Mouse (Mus musculus): ENCODE measurements around the gene Ptms. TPM values are rescaled to one million over a fixed set of nuclear protein-coding genes. Genes with fewer than 3 reads are reported as not detected.

The Ptms gene
- polyA plus RNA-seq, 1 experiment from 2014 or later = 261 TPM

DNA sequence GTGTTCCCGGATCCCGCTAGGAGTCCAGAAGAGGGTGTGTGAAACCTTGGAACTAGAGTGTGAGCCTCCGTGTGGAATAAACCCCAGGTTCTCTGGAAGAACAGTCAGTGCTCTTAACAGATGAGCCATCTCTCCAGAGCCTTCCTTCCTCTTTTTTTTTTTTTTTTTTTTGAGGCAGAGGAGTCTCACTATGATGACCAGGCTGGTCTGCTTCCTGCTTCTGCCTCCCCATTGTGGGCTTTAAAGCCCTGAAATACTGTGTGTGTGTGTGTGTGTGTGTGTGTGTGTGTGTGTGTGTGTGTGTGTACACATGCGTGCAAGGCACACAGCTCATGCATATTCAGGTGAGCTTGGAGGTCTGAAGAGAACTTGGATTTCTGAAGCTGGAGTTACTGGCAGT, 1.6 kb upstream of the Ptms start:
- DNase-seq (ENCODE audit: low spot score) = no peak
- H3K4me3 ChIP-seq = no peak overlapping the region
- H3K36me3 ChIP-seq = no peaks in the 10 kb centered on the region
- peaks cover 52% of the 10 kb centered on the region for H3K4me1 ChIP-seq
- 79% methylated on average over 4 of the region's 4 CpGs for WGBS
- no peaks in the 10 kb centered on the region for H3K27me3 ChIP-seq (ENCODE audit: low read depth, poor library complexity, severe bottlenecking)
- H3K9me3 ChIP-seq (replicated peaks) = no peaks in the 10 kb centered on the region
- H3K27ac ChIP-seq (replicated peaks) = peak overlapping the region; percentile 99

DNA sequence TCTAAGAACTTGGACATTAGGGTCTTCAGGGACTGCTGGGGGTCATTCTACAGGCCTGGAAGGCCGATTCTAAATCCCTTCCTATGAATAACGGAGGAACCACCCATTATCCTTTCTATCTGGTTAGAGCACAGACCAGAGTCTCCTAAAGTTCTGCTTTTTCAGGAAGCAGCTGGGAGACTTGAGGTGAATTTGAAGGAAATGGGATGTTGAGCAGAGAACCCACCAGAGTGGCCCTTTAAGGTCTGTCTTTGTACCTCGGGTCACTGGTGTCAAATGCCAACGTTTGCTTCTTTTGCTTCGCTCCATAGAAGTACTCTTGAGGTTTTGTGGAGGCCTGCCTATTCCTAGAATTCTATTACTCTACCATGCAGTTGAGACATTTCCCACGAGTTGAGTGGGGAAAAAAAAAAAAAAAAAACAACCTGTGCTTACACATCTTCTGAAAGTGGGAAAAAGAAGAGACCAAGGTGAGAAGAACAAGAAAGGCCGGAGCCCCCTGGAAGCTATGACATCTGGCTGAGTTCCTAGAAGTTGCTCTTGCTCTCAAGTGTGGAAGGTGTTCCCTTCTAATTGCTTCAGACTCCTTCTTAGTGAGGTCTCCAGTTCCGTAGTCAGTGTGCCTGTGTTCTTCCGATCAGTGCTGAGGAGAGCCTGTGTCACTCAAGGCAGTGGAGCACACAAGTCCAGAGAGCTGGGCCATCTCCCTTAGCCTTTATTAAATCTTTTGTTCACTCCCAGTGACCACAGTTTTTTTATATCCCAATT, 599 bp upstream of the Ptms start:
- no peaks in the 10 kb centered on the region for H3K36me3 ChIP-seq
- peaks cover 62% of the 10 kb centered on the region for H3K4me1 ChIP-seq
- H3K27me3 ChIP-seq (ENCODE audit: low read depth, poor library complexity, severe bottlenecking) = no peaks in the 10 kb centered on the region
- peak overlapping the region; percentile 90 for H3K4me3 ChIP-seq
- DNase-seq (ENCODE audit: low spot score) = no peak
- 25% methylated on average over 9 of the region's 9 CpGs for WGBS
- peak overlapping the region; percentile 99 for H3K27ac ChIP-seq (replicated peaks)
- no peaks in the 10 kb centered on the region for H3K9me3 ChIP-seq (replicated peaks)

DNA sequence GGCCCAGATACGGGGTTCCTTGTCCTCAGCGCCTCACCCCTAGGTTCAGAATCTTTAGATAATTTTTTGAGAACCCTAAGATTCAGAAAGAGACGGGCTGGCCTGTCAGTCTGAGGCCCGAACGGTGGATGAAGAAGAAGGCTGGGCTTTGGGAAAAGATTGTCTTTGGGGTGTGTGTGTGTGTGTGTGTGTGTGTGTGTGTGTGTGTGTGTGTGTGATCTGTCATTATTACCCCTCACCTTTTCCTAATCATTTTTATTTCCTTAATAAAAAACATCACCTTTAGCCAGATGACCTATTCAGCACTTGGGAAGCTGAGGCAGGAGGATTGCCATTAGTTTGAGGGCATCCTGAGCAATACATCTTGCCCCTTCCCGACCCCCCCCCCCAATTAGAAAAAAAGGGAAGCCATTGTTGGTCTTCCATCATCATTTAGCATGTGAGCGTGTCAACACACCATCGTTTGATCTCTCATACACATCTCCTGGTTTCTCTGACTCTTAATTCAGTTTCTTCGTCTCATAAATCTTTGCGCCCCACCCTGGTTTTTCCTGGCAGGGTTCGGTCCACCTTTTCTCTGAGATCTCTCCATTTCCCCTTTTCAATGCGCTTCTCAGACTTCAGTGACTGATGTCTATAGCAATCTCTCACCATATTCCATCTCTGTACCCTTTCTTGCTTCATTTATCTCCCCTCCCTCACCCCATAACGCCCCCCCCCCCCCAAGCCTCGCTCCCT, 844 bp downstream of the Ptms start:
- DNase-seq (ENCODE audit: low spot score) = peak; percentile 30
- H3K4me1 ChIP-seq = peaks cover 72% of the 10 kb centered on the region

DNA sequence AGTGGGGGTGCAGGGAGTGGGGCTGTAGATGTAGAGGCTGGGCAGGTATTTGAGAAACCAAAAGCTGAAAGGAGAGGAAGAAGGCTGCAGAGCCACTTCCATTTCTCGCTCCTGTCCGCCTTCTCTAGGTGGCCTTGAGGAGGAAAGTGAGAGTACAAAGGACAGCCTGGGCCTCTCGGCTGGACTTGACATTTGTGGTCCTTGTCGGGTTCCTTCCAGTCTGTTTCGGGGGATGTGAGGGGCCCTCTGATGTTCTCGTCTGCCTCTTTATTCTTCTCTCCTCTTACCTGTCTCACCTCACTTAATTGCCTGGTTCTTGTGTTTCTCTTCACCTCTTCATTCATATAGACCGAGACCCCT, 1.6 kb downstream of the Ptms start:
- DNase-seq (ENCODE audit: low spot score) = no peak

More for the DNA sequence above, 844 bp downstream of the Ptms start:
- Histone ChIP-seq H3K4me3 (peak overlapping the region; percentile 90), H3K9me3 (replicated peaks) (no peaks in the 10 kb centered on the region), H3K27ac (replicated peaks) (peak overlapping the region; percentile 99), H3K27me3 (ENCODE audit: low read depth, poor library complexity, severe bottlenecking) (no peaks in the 10 kb centered on the region), H3K36me3 (peaks cover 13% of the 10 kb centered on the region)
- 25% methylated on average over 13 of the region's 14 CpGs for WGBS

DNA sequence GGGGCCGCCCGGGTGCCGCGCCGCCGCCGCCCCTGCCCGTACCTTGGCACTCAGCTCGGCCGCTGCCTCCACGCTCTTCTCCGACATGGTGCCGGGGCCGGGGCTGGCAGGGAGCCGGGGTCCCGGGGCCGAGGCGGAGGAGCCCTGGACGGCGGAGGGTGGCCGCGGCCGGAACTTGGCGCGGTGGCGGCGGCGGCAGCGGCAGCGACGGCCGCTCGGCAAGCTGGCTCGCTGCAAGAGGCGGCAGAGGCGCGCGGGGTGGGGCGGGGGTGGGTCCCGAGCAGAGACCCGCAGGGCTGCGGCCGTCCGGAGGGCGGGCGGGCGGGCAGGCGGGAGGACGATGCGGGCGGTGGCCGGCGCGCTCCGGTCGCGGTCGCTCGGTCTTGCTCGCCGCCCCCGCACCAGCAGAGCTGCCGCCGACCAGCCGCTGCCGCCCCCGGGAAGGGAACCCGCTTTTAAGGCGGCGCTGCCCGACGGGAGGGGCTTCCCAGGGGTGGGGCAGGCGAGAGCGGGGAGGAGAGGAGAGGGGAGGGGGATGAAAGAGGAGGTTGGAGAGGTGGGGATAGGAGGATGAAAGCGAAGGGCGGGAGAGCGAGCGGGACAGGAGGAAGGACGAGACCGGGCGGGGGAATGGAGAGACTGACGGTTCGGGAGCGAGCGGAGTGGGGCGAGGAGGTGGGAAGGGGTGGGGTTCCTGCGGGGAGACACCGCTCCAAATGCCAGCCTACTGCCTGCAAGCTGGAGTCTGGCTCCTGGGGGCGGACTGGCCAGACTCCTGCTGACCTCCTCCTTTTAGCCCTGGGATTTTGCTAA, 2.2 kb downstream of the Ptms start:
- Histone ChIP-seq H3K27me3 (ENCODE audit: low read depth, poor library complexity, severe bottlenecking) (0 out of 2 replicates have a peak, but pooled peaks cover under 1% of the 10 kb centered on the region), H3K9me3 (replicated peaks) (no peaks in the 10 kb centered on the region), H3K36me3 (peaks cover 27% of the 10 kb centered on the region), H3K27ac (replicated peaks) (peak overlapping the region; percentile 99), H3K4me1 (peaks cover 82% of the 10 kb centered on the region), H3K4me3 (peak overlapping the region; percentile 90)
- WGBS = under 1% methylated on average over 79 of the region's 89 CpGs
- peak; percentile 93 for DNase-seq (ENCODE audit: low spot score)

More for the DNA sequence above, 1.6 kb downstream of the Ptms start:
- Histone ChIP-seq H3K4me1 (peaks cover 80% of the 10 kb centered on the region), H3K27me3 (ENCODE audit: low read depth, poor library complexity, severe bottlenecking) (no peaks in the 10 kb centered on the region), H3K4me3 (peak overlapping the region; percentile 90), H3K27ac (replicated peaks) (peak overlapping the region; percentile 99), H3K36me3 (peaks cover 21% of the 10 kb centered on the region), H3K9me3 (replicated peaks) (no peaks in the 10 kb centered on the region)
- WGBS = 13% methylated on average over 7 of the region's 7 CpGs

DNA sequence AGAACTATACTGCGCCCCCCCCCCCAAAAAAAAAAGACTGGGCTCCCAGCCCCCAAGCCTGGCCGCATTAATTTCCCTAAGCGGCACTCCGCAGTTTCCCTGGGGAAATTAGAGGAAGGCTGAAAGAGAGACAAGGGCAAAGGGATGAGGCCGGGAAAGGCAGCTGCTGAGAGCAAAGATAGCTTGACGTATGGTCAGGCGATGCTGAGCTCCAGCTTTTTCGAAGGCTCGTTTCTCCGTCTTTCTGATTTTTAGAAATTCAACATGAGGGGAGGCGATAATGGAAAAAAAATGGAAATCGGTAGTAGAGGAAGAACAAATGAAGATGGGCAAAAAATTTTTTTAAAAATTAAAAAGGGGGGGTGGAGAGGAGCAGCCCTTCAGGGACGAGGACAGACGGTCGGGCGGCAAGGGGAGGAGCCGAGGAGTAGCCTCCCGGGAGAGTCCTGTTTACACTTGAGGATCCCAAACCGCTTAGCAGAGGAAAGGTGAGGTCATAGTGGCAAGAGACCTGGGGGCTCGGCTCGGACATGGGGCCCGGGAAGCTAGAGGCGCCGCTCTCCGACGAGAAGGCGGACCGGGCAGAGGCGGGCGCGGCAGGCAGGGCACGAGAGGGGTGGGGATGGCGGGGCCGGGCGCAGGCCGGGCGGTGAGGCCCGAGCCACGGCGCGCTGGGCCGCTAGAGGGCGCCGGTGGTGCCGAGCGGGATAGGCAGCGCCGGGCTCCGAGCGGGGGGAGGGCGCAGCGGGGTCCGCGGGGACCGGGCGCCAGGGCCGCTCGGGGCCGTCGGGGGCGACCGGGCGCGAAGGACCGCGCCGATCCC, 3.0 kb downstream of the Ptms start:
- WGBS = under 1% methylated on average over 62 of the region's 67 CpGs
- H3K4me1 ChIP-seq = peaks cover 83% of the 10 kb centered on the region

DNA sequence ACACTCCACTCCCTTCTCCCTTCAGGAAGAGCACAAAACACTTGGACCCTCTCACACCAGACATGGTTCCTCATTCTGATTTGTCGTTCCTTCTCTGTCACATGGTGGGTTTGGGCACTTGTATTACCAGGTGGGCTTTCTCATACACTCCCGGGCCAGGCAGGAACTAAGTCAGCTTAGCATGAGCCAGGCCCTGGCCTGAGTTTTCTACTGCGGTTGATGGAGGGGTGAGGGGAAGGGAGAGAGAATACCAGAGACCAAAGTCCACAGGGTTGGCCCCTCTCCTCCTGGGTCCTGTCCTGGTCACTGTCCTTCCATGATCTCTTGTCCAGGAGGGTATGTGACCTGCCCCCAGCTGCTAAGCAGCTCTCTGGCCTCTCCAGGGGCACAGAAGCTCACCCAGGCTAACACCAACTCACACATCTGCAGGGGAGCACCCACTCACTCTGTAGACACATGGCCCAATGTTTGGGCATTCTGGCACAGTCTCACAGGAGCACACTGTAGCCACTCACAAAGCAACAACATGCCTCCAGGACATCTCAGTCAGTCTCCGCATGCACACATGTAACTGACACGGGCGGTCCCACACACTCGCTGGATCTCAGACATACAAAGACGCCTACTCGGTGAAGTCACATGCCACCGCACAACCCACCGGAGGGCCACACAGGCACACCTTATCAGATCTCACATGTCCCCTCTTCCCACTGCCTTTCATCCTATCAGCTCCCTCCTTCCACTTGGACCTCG, 3.8 kb downstream of the Ptms start:
- H3K4me1 ChIP-seq = peaks cover 83% of the 10 kb centered on the region
- H3K27ac ChIP-seq (replicated peaks) = peak overlapping the region; percentile 99
- peak; percentile 40 for DNase-seq (ENCODE audit: low spot score)
- peaks cover 17% of the 10 kb centered on the region for H3K27me3 ChIP-seq (ENCODE audit: low read depth, poor library complexity, severe bottlenecking)
- H3K36me3 ChIP-seq = peaks cover 31% of the 10 kb centered on the region
- WGBS = 5% methylated on average over 11 of the region's 12 CpGs
- peak overlapping the region; percentile 90 for H3K4me3 ChIP-seq
- no peaks in the 10 kb centered on the region for H3K9me3 ChIP-seq (replicated peaks)

More for the DNA sequence above, 3.0 kb downstream of the Ptms start:
- Histone ChIP-seq H3K36me3 (peaks cover 31% of the 10 kb centered on the region), H3K4me3 (peak overlapping the region; percentile 90), H3K27ac (replicated peaks) (peak overlapping the region; percentile 99), H3K27me3 (ENCODE audit: low read depth, poor library complexity, severe bottlenecking) (peaks cover 9% of the 10 kb centered on the region; the same call in 1 of the 2 replicates), H3K9me3 (replicated peaks) (no peaks in the 10 kb centered on the region)
- peak; percentile 87 for DNase-seq (ENCODE audit: low spot score)

DNA sequence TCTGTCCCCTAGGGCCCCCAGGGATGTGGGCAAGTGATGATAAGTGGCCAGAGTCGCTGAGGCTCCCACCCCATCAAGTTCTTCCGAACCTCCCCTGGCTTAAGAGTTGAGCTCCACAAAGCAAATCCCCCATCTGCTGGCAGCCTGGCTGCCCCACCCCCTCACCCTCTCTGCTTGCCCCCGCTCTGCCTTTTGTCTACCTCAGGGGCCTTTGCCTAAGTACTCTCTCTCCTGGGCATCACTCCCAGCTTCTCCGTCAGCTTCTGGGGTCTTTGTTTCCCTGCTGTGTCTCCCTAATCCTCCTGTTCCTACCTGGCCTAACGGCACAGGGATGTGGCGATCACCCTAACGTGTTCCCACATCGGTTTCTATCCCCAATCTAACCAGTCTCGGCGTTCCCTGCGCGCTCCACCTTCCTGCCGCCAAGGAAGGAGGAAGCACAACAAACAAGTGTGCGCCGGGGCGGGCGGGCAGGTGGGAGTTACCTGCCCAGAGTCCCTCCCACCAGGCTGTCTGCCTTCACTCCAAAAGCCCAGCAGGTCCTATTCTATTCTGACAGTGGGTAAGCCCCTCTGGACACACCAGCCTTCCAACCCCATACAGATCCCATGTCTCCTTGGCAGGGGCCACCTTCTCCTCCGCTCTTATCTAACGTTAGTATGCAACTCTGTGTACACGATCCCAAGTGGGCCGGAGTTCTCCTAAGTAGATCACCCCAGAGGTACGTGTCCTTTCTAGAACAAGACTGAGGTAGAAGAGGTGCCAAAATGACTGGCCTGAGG, 4.6 kb downstream of the Ptms start:
- Histone ChIP-seq H3K36me3 (peaks cover 31% of the 10 kb centered on the region), H3K4me3 (peak overlapping the region; percentile 90), H3K4me1 (peaks cover 83% of the 10 kb centered on the region), H3K27ac (replicated peaks) (peak overlapping the region; percentile 99), H3K9me3 (replicated peaks) (no peaks in the 10 kb centered on the region), H3K27me3 (ENCODE audit: low read depth, poor library complexity, severe bottlenecking) (peaks cover 25% of the 10 kb centered on the region)
- 6% methylated on average over 22 of the region's 22 CpGs for WGBS
- DNase-seq (ENCODE audit: low spot score) = peak; percentile 54

DNA sequence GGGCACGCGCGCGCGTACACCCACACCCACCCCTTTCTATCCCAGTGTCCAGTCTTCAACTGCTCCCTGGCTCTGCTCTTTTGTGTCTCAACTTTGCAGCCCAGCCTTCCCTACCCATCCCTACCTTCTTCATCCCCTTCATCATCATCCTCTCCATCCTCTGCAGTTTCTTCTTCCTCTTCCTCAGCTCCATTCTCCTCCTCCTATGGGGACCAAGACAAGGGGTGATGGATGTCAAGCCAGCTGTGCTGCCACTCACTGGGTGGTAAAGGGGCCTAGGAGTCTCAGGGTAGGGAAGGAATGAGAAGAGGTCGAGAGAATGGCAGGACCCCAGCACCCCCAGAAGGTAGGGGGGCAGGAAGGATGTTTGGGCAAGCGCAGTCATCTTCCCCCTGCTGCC, 5.4 kb downstream of the Ptms start:
- DNase-seq (ENCODE audit: low spot score) = no peak
- Histone ChIP-seq H3K36me3 (peaks cover 31% of the 10 kb centered on the region), H3K4me3 (peak overlapping the region; percentile 90), H3K27ac (replicated peaks) (peak overlapping the region; percentile 99), H3K27me3 (ENCODE audit: low read depth, poor library complexity, severe bottlenecking) (peaks cover 33% of the 10 kb centered on the region), H3K4me1 (peaks cover 83% of the 10 kb centered on the region), H3K9me3 (replicated peaks) (no peaks in the 10 kb centered on the region)
- 79% methylated on average over 7 of the region's 7 CpGs for WGBS

DNA sequence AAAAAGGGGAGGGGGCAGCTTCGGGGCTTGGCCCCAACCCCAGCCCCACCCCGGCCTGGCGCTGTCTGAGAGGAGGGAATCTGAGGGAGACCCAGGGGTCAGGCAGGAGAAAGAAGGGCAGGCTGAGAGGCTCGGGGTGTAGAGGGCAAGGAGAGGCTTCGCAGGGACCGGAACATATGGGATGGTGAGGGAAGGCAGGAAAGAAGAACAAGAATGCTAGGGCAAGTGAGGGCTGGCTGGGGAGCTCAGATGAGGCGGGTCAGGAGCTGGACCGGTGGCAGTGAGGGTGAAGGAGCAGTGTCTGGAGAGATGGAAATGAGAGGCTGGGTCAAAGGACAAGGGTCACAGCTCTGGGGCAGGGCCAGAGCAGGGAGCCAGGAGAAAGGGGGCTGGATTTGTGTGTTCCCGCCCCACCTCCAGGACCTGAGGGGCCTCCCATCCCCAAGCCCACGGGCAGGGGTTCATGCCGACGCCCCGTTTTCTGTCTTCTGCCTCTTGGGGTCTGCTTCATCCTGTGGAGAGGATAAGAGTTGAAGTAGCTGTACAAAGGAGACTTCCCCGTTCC, 6.1 kb downstream of the Ptms start:
- peak; percentile 24 for DNase-seq (ENCODE audit: low spot score)
- no peaks in the 10 kb centered on the region for H3K9me3 ChIP-seq (replicated peaks)
- peaks cover 31% of the 10 kb centered on the region for H3K36me3 ChIP-seq
- peak overlapping the region; percentile 99 for H3K27ac ChIP-seq (replicated peaks)
- WGBS = 57% methylated on average over 14 of the region's 14 CpGs
- H3K4me3 ChIP-seq = peak overlapping the region; percentile 25; the same call in 1 of the 2 replicates
- H3K4me1 ChIP-seq = peaks cover 77% of the 10 kb centered on the region
- peaks cover 40% of the 10 kb centered on the region for H3K27me3 ChIP-seq (ENCODE audit: low read depth, poor library complexity, severe bottlenecking)
